Mouse (Mus musculus): ENCODE measurements at regions not wholly inside any gene's neighbourhood (a gene's known extent, or its start where the extent isn't known, plus 50 kb on each side); places are given as distances from the start of the nearest gene placed in this dataset.

DNA sequence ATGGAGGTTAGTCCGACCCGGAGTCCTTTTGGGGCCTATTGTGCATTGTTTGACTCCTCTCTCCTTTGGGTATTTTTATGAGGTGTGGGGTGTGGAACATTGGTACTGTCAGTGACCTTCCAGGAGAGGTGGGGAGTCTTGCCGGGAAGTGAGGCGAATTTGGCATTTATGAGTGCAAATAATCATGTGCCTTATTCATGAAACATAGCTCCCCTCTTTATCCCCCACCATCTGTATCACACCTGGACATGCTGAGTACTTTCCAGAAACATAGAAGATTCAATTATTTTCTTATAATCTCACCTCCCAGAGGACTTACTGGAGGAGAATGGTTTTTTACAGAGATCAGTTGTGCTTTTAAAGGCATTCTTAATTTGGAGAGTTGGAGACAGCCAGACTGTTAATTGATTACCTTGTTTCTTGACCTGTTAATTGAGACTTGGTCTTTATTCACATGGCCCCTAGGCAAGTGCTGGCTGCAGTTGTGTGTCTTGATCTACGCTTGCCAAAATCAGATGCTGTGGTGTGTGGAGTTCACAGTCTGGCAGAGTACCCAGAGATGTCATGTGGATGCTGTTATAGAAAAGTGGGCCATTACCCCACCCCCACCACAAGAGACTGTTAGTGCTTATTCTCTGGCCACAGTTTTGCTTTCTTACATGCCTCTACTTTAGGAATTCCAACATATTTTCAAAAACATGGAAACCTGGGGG is 215.5 kb downstream of the Slc30a10 start:
- H3K4me1 ChIP-seq (ENCODE audit: control insufficient read depth, insufficient read depth, low read length), result no peaks in the 10 kb centered on the region
- no peak for ATAC-seq (ENCODE audit: low FRiP score, low TSS enrichment)
- H3K27ac ChIP-seq (ENCODE audit: low read depth, low read length), result no peak overlapping the region

GRCm38 (mm10) chr1:185672940-185673339 is 218.3 kb downstream of the Slc30a10 start:
- Histone ChIP-seq H3K27me3 (ENCODE audit: control insufficient read depth, insufficient read depth, low read length) (no peaks in the 10 kb centered on the region), H3K9me3 (ENCODE audit: control insufficient read depth, low read length) (no peaks in the 10 kb centered on the region), H3K4me2 (replicated peaks; ENCODE audit: low read depth, low read length) (no peak overlapping the region), H3K4me1 (ENCODE audit: control insufficient read depth, insufficient read depth, low read length) (no peaks in the 10 kb centered on the region), H3K9ac (ENCODE audit: low read depth, low read length) (no peak overlapping the region), H3K4me3 (ENCODE audit: low read length) (no peak overlapping the region), H3K36me3 (ENCODE audit: control insufficient read depth, insufficient read depth, low read length) (no peaks in the 10 kb centered on the region), H3K27ac (ENCODE audit: low read depth, low read length) (no peak overlapping the region)
- ATAC-seq (ENCODE audit: low FRiP score, low TSS enrichment), result no peak
- 71% methylated on average over 3 of the region's 3 CpGs for WGBS

More for the DNA sequence above, 215.5 kb downstream of the Slc30a10 start:
- Histone ChIP-seq H3K27me3 (ENCODE audit: control insufficient read depth, insufficient read depth, low read length) (no peaks in the 10 kb centered on the region), H3K9me3 (ENCODE audit: control insufficient read depth, low read length) (no peaks in the 10 kb centered on the region), H3K4me3 (ENCODE audit: low read length) (no peak overlapping the region), H3K9ac (ENCODE audit: low read depth, low read length) (no peak overlapping the region), H3K4me2 (replicated peaks; ENCODE audit: low read depth, low read length) (no peak overlapping the region), H3K36me3 (ENCODE audit: control insufficient read depth, insufficient read depth, low read length) (no peaks in the 10 kb centered on the region)
- 86% methylated on average over 5 of the region's 5 CpGs for WGBS

DNA sequence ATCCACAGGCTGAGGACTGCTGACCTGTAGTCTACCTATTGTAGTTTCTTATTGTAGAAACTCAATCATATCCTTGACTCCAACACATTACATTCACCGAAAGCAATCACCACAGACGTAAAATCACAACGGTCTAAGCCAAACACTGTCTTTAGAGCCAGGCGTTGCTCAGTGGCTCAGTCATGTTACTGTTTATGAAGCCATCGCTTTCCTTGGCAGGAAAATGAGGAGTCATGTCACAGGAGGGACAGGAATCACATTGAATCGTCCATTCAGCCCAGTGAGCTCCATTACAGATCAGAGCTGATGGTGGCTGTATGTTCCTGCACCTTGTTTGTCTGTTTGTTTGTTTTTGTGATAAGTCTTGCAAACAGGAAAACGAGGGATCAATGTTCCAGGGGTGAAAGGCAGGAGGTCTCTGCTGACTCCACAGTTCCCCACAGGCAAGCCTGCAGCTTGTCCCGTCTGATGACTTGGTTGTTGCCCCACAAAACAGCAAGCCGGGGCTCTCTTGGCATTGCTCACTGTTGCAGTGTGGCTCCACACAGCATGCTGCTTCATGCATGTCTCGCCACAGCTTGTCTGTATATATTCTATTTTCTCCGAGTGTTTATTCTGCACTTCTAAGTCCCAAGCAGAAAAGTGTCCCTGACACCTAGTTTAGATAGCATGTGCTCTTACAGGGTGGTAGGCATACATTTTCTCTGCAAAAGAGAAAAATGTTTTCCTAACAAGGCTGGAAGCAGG is 221.2 kb downstream of the Slc30a10 start:
- H3K4me1 ChIP-seq (ENCODE audit: control insufficient read depth, insufficient read depth, low read length), result no peaks in the 10 kb centered on the region
- H3K27me3 ChIP-seq (ENCODE audit: control insufficient read depth, insufficient read depth, low read length), result no peaks in the 10 kb centered on the region
- no peak overlapping the region for H3K27ac ChIP-seq (ENCODE audit: low read depth, low read length)
- WGBS, result 73% methylated on average over 11 of the region's 11 CpGs
- no peak overlapping the region for H3K9ac ChIP-seq (ENCODE audit: low read depth, low read length)
- no peak overlapping the region for H3K4me3 ChIP-seq (ENCODE audit: low read length)
- ATAC-seq (ENCODE audit: low FRiP score, low TSS enrichment), result no peak
- H3K4me2 ChIP-seq (replicated peaks; ENCODE audit: low read depth, low read length), result no peak overlapping the region
- no peaks in the 10 kb centered on the region for H3K36me3 ChIP-seq (ENCODE audit: control insufficient read depth, insufficient read depth, low read length)
- H3K9me3 ChIP-seq (ENCODE audit: control insufficient read depth, low read length), result no peaks in the 10 kb centered on the region

- no peaks in the 10 kb centered on the region; the same call in 1 of the 2 replicates for H3K27me3 ChIP-seq (ENCODE audit: control insufficient read depth, insufficient read depth, low read length)
- no peak overlapping the region for H3K4me2 ChIP-seq (replicated peaks; ENCODE audit: low read depth, low read length)
- ATAC-seq (ENCODE audit: low FRiP score, low TSS enrichment), result peak; percentile 62; the same call in 1 of the 2 replicates
- H3K36me3 ChIP-seq (ENCODE audit: control insufficient read depth, insufficient read depth, low read length), result no peaks in the 10 kb centered on the region
- no peaks in the 10 kb centered on the region for H3K9me3 ChIP-seq (ENCODE audit: control insufficient read depth, low read length)
- no peak overlapping the region for H3K9ac ChIP-seq (ENCODE audit: low read depth, low read length)
- no peak overlapping the region for H3K27ac ChIP-seq (ENCODE audit: low read depth, low read length)
- no peak overlapping the region for H3K4me3 ChIP-seq (ENCODE audit: low read length)
- WGBS, result 40% methylated on average over 21 of the region's 21 CpGs
- no peaks in the 10 kb centered on the region for H3K4me1 ChIP-seq (ENCODE audit: control insufficient read depth, insufficient read depth, low read length)
These were observed 227.2 kb downstream of the Slc30a10 start for GRCm38 (mm10) chr1:185681610-185682457.

DNA sequence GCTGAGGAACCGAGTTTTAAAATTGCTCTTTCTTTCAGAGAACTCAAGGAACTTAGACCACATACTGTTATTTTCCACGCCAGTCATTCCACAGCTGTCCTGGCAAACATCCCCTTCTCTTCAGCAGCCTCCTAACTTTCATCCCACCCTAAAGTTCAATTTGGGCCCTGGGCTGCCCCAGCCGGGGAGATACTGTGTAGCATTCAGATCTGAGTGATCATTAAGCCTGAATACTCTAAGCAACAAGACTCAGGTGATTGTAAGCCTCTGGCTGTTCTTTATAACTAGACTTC is 227.8 kb downstream of the Slc30a10 start:
- no peak for ATAC-seq (ENCODE audit: low FRiP score, low TSS enrichment)
- H3K4me3 ChIP-seq (ENCODE audit: low read length), result no peak overlapping the region
- no peak overlapping the region for H3K27ac ChIP-seq (ENCODE audit: low read depth, low read length)
- no peak overlapping the region for H3K4me2 ChIP-seq (replicated peaks; ENCODE audit: low read depth, low read length)
- H3K27me3 ChIP-seq (ENCODE audit: control insufficient read depth, insufficient read depth, low read length), result no peaks in the 10 kb centered on the region; the same call in 1 of the 2 replicates
- H3K9ac ChIP-seq (ENCODE audit: low read depth, low read length), result no peak overlapping the region
- no peaks in the 10 kb centered on the region for H3K9me3 ChIP-seq (ENCODE audit: control insufficient read depth, low read length)
- 74% methylated on average over 3 of the region's 3 CpGs for WGBS
- H3K4me1 ChIP-seq (ENCODE audit: control insufficient read depth, insufficient read depth, low read length), result no peaks in the 10 kb centered on the region
- no peaks in the 10 kb centered on the region for H3K36me3 ChIP-seq (ENCODE audit: control insufficient read depth, insufficient read depth, low read length)

- H3K27me3 ChIP-seq (ENCODE audit: control insufficient read depth, insufficient read depth, low read length), result no peaks in the 10 kb centered on the region; the same call in 1 of the 2 replicates
These were observed 230.0 kb downstream of the Slc30a10 start for GRCm38 (mm10) chr1:185684638-185685037.

GRCm38 (mm10) chr1:185688506-185688905 is 233.9 kb downstream of the Slc30a10 start:
- no peak overlapping the region for H3K4me2 ChIP-seq (replicated peaks; ENCODE audit: low read depth, low read length)
- no peaks in the 10 kb centered on the region for H3K36me3 ChIP-seq (ENCODE audit: control insufficient read depth, insufficient read depth, low read length)
- H3K9me3 ChIP-seq (ENCODE audit: control insufficient read depth, low read length), result no peaks in the 10 kb centered on the region
- H3K4me1 ChIP-seq (ENCODE audit: control insufficient read depth, insufficient read depth, low read length), result no peaks in the 10 kb centered on the region
- no peak overlapping the region for H3K4me3 ChIP-seq (ENCODE audit: low read length)
- no peak overlapping the region for H3K9ac ChIP-seq (ENCODE audit: low read depth, low read length)
- H3K27ac ChIP-seq (ENCODE audit: low read depth, low read length), result no peak overlapping the region
- 93% methylated on average over 10 of the region's 10 CpGs for WGBS
- ATAC-seq (ENCODE audit: low FRiP score, low TSS enrichment), result no peak
- H3K27me3 ChIP-seq (ENCODE audit: control insufficient read depth, insufficient read depth, low read length), result no peaks in the 10 kb centered on the region; the same call in 1 of the 2 replicates

More at GRCm38 (mm10) chr1:185684638-185685037, 230.0 kb downstream of the Slc30a10 start:
- Histone ChIP-seq H3K4me2 (replicated peaks; ENCODE audit: low read depth, low read length) (no peak overlapping the region), H3K9me3 (ENCODE audit: control insufficient read depth, low read length) (no peaks in the 10 kb centered on the region), H3K36me3 (ENCODE audit: control insufficient read depth, insufficient read depth, low read length) (no peaks in the 10 kb centered on the region), H3K4me1 (ENCODE audit: control insufficient read depth, insufficient read depth, low read length) (no peaks in the 10 kb centered on the region), H3K27ac (ENCODE audit: low read depth, low read length) (no peak overlapping the region), H3K4me3 (ENCODE audit: low read length) (no peak overlapping the region), H3K9ac (ENCODE audit: low read depth, low read length) (no peak overlapping the region)
- 86% methylated on average over 9 of the region's 9 CpGs for WGBS
- no peak for ATAC-seq (ENCODE audit: low FRiP score, low TSS enrichment)

DNA sequence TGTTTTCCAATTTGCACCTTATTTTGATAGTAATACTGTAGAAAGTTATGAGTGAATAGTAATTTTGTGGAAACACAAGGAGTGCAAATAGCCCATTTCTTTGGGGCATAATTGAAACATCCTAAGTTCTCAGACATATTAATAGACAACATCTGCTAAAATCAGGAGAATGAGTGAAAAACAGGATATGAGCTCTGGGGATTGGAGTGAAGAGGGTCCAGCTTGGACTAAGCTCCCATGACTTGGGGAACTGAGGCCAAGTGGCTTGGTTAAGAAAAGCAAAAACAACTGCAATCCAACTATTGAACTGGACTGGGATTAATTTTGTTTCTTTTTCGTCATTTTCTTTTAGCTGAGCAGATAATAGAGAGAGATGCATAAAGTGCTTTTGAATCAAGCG is 240.7 kb downstream of the Slc30a10 start:
- WGBS, result 88% methylated on average over 2 of the region's 2 CpGs
- no peaks in the 10 kb centered on the region for H3K9me3 ChIP-seq (ENCODE audit: control insufficient read depth, low read length)
- no peak overlapping the region for H3K9ac ChIP-seq (ENCODE audit: low read depth, low read length)
- H3K4me2 ChIP-seq (replicated peaks; ENCODE audit: low read depth, low read length), result no peak overlapping the region
- H3K4me1 ChIP-seq (ENCODE audit: control insufficient read depth, insufficient read depth, low read length), result no peaks in the 10 kb centered on the region
- ATAC-seq (ENCODE audit: low FRiP score, low TSS enrichment), result no peak
- H3K27ac ChIP-seq (ENCODE audit: low read depth, low read length), result no peak overlapping the region
- H3K4me3 ChIP-seq (ENCODE audit: low read length), result no peak overlapping the region
- no peaks in the 10 kb centered on the region for H3K27me3 ChIP-seq (ENCODE audit: control insufficient read depth, insufficient read depth, low read length)
- H3K36me3 ChIP-seq (ENCODE audit: control insufficient read depth, insufficient read depth, low read length), result no peaks in the 10 kb centered on the region

All from kidney, embryonic 14.5 days (tissue).